ENCODE assay signal across 22 mouse cellular contexts in genomic region chr11:77252826-77253225, GRCm38 (mm10). TPM values are rescaled to one million over a fixed set of nuclear protein-coding genes. Genes with fewer than 3 reads are reported as not detected.
DNase-seq lines count a peak whose midpoint lies in the region; ATAC-seq and TF ChIP-seq lines count a peak whose summit lies in the region.
"Had no signal": no experiment of that assay in that cellular context is flagged by ENCODE, and none has a peak within 500 bp of the region (broad histone marks: within the 10 kb centered on the region; RNA-seq: fewer than 3 reads in every experiment).

No protein-coding gene starts in this region.

- 90% methylated on average over 2 of the region's 2 CpGs for WGBS in heart, embryonic 11.5 days (ENCODE audit: insufficient replicate concordance)

- no peaks in the 10 kb centered on the region for H3K27me3 ChIP-seq in heart, embryonic 11.5 days (ENCODE audit: control insufficient read depth, insufficient read depth, low read length)
- H3K27me3 ChIP-seq in CH12.LX (replicated peaks): no peaks in the 10 kb centered on the region
- H3K27me3 ChIP-seq: embryonic facial prominence, embryonic 12.5 days; forebrain, embryonic 13.5 days; forebrain, embryonic 15.5 days; Patski had no signal

- no peaks in the 10 kb centered on the region for H3K4me1 ChIP-seq in heart, embryonic 11.5 days (ENCODE audit: control insufficient read depth, insufficient read depth, low read length)
- peaks cover 5 to 52% of the 10 kb centered on the region in 2 experiments; a peak in 2 of 4 replicates for H3K4me1 ChIP-seq in CH12.LX (ENCODE audit: control insufficient read depth in 1 of 2, insufficient read depth in 2 of 2)
- H3K4me1 ChIP-seq: embryonic facial prominence, embryonic 10.5 days; embryonic facial prominence, embryonic 12.5 days; forebrain, embryonic 13.5 days; forebrain, embryonic 15.5 days had no signal

- no peak for ATAC-seq in heart, embryonic 11.5 days (replicated peaks; ENCODE audit: insufficient number of reproducible peaks, low FRiP score, low TSS enrichment)
- ATAC-seq: activated CD4-positive, CD25-positive, alpha-beta regulatory T cell, adult 4 months; CD4-positive, CD25-positive, alpha-beta regulatory T cell, adult 4 months; forebrain, embryonic 13.5 days; forebrain, embryonic 15.5 days; Patski had no signal

- no peaks in the 10 kb centered on the region for H3K36me3 ChIP-seq in heart, embryonic 11.5 days (ENCODE audit: control insufficient read depth, insufficient read depth, low read length)
- peaks cover 2 to 6% of the 10 kb centered on the region in 2 experiments for H3K36me3 ChIP-seq in CH12.LX (replicated peaks in 1 of 2; ENCODE audit: control insufficient read depth in 1 of 2, insufficient read depth in 1 of 2, low read length in 1 of 2)
- H3K36me3 ChIP-seq: embryonic facial prominence, embryonic 10.5 days; embryonic facial prominence, embryonic 12.5 days; forebrain, embryonic 15.5 days had no signal

- dilution Hi-C loops in CH12.LX (cut with MboI; ENCODE audit: extremely low pct_ligation_motif_present, extremely low pct_unique_long_range_greater_than_20kb, low sequenced_read_pairs): no loop called here

- in situ Hi-C loops in CH12.LX (cut with MboI; ENCODE audit: low pct_ligation_motif_present, low pct_unique_long_range_greater_than_20kb, low sequenced_read_pairs): no loop called here

- peak; percentile 88 for TF ChIP-seq EP300 in CH12.LX (IDR thresholded peaks at IDR 0.05; ENCODE audit: low read length)

- TF ChIP-seq CTCF in gastrocnemius, adult 2 months (IDR thresholded peaks at IDR 0.05): no peak
- no peak for TF ChIP-seq CTCF in CH12.LX (conservative IDR thresholded peaks at IDR 0.05 in 1 of 2, IDR thresholded peaks at IDR 0.05 in 1 of 2; ENCODE audit: low read depth in 2 of 2, low read length in 2 of 2)

- no peak for TF ChIP-seq POLR2A in CH12.LX (IDR thresholded peaks at IDR 0.05; ENCODE audit: low read depth, low read length)

- H3K9ac ChIP-seq in heart, embryonic 11.5 days (ENCODE audit: low read depth, low read length): no peak overlapping the region
- H3K9ac ChIP-seq in CH12.LX (ENCODE audit: insufficient read depth, low read depth): no peak overlapping the region
- H3K9ac ChIP-seq: embryonic facial prominence, embryonic 12.5 days; forebrain, embryonic 13.5 days; forebrain, embryonic 15.5 days had no signal

- intact Hi-C loops in gastrocnemius, adult 2 months (cut with DNase I): no loop called here
- intact Hi-C loops in gastrocnemius, postnatal 14 days (cut with DNase I; ENCODE audit: low total_unique reads): no loop called here

- peaks cover 2% of the 10 kb centered on the region; the same call in 1 of the 2 replicates for H3K79me2 ChIP-seq in CH12.LX (replicated peaks; ENCODE audit: control insufficient read depth, extremely low read depth, insufficient read depth, poor library complexity, severe bottlenecking)

- H3K4me2 ChIP-seq in heart, embryonic 11.5 days: no peak overlapping the region
- no peak overlapping the region; the same call in 1 of the 2 replicates for H3K4me2 ChIP-seq in CH12.LX (ENCODE audit: insufficient read depth, low read depth, poor library complexity, severe bottlenecking)
- H3K4me2 ChIP-seq: embryonic facial prominence, embryonic 12.5 days; forebrain, embryonic 13.5 days; forebrain, embryonic 15.5 days had no signal

- no peaks in the 10 kb centered on the region for H3K9me3 ChIP-seq in heart, embryonic 11.5 days (replicated peaks; ENCODE audit: control insufficient read depth, low read length)
- no peaks in the 10 kb centered on the region for H3K9me3 ChIP-seq in CH12.LX (replicated peaks; ENCODE audit: low read length)
- H3K9me3 ChIP-seq: embryonic facial prominence, embryonic 10.5 days; embryonic facial prominence, embryonic 12.5 days; forebrain, embryonic 13.5 days; forebrain, embryonic 15.5 days had no signal

- TF ChIP-seq RAD21 in CH12.LX (IDR thresholded peaks at IDR 0.05; ENCODE audit: low read depth, low read length): no peak

- DNase-seq in gastrocnemius, adult 2 months: no peak
- no peak for DNase-seq in gastrocnemius, postnatal 14 days
- peak; percentile 9 for DNase-seq in heart, adult 8-10 months (ENCODE audit: low spot score)
- peak; percentile 47 for DNase-seq in CH12.LX (ENCODE audit: extremely low read depth)
- DNase-seq in lung, postnatal 4 days: no peak
- DNase-seq: adrenal gland, adult 8-10 months; adrenal gland, postnatal 14 days; adrenal gland, postnatal 36 days; B cell, adult 2 months; cerebellum, adult 11-12 months; cerebellum, adult 2 months; cerebellum, adult 9-10 months; cerebellum, postnatal 10 days; cerebellum, postnatal 25 days had no signal

- no peak overlapping the region for H3K4me3 ChIP-seq in gastrocnemius, adult 2 months
- no peak overlapping the region for H3K4me3 ChIP-seq in heart, embryonic 11.5 days (ENCODE audit: low read depth, low read length)
- no peak overlapping the region for H3K4me3 ChIP-seq in CH12.LX (replicated peaks in 1 of 3; ENCODE audit: low read depth in 2 of 3, low read length in 2 of 3, poor library complexity in 1 of 3)
- H3K4me3 ChIP-seq: embryonic facial prominence, embryonic 10.5 days; embryonic facial prominence, embryonic 12.5 days; forebrain, embryonic 13.5 days; forebrain, embryonic 15.5 days had no signal

- H3K27ac ChIP-seq in gastrocnemius, adult 2 months: peak overlapping the region; percentile 67
- no peak overlapping the region for H3K27ac ChIP-seq in heart, embryonic 11.5 days (ENCODE audit: low read depth, low read length)
- no peak overlapping the region for H3K27ac ChIP-seq in CH12.LX (ENCODE audit: insufficient read depth, low read depth)
- H3K27ac ChIP-seq: embryonic facial prominence, embryonic 10.5 days; embryonic facial prominence, embryonic 12.5 days; forebrain, embryonic 13.5 days; forebrain, embryonic 15.5 days had no signal

TF ChIP-seq in CH12.LX, 34 proteins besides CTCF, POLR2A, EP300 and RAD21:
- TF ChIP-seq NRF1 (IDR thresholded peaks at IDR 0.05; ENCODE audit: low read depth, low read length): no peak
- no peak for TF ChIP-seq USF2 (conservative IDR thresholded peaks at IDR 0.05; ENCODE audit: low read depth, low read length)
- TF ChIP-seq IRF4 (IDR thresholded peaks at IDR 0.05; ENCODE audit: low read depth, low read length): peak; percentile 93
- TF ChIP-seq ZNF384 (IDR thresholded peaks at IDR 0.05; ENCODE audit: low read depth, low read length): peak; percentile 15; the same call in 1 of the 2 replicates
- TF ChIP-seq JUN (IDR thresholded peaks at IDR 0.05; ENCODE audit: insufficient read depth, low read depth, low read length): peak; percentile 73
- peak; percentile 43; the same call in 1 of the 2 replicates for TF ChIP-seq MEF2A (IDR thresholded peaks at IDR 0.05; ENCODE audit: borderline replicate concordance, low read depth, low read length)
- peak; percentile 12; the same call in 1 of the 2 replicates for TF ChIP-seq ETS1 (conservative IDR thresholded peaks at IDR 0.05; ENCODE audit: low read depth, low read length)
- TF ChIP-seq JUND (conservative IDR thresholded peaks at IDR 0.05; ENCODE audit: low read depth, low read length): peak; percentile 86

RNA-seq across cellular contexts. Expression of gene Ssh2, which starts 36.7 kb away (rescaled TPM):
- total RNA-seq in gastrocnemius, adult 2 months (2021): 10 to 100 TPM; 40.3 to 55.3 TPM
- 10 to 100 TPM; 38.4 to 42.4 TPM for total RNA-seq in gastrocnemius, postnatal 14 days (2021)
- 10 to 100 TPM; 64.4 to 77.0 (median 70.7) TPM for total RNA-seq in heart, adult 8-10 months (2022)
- polyA plus RNA-seq in heart, embryonic 11.5 days (2014; fragmentation: Nextera tagmentation; extraction: Ambion mirVana): 22.8 and 25.7 TPM in 2 replicates
- 6.3 and 6.5 TPM in 2 replicates for total RNA-seq in CH12.LX (2012; rRNA removed)
- total RNA-seq in CH12.LX (2014; rRNA removed): 5.2 and 5.9 TPM in 2 replicates
- polyA plus RNA-seq in CH12.LX (2012; ENCODE audit: insufficient read length, low read depth): 11.4 and 14.6 TPM in 2 replicates

Comparison
In these comparisons a context has a peak if more than half of its experiments do, and no peak if none do; other contexts are left out.
1. DNase-seq: peak in heart, adult 8-10 months (single experiment) and CH12.LX (single experiment); none in gastrocnemius, adult 2 months (single experiment), gastrocnemius, postnatal 14 days (single experiment) and lung, postnatal 4 days (0 of 2).
2. RNA of gene Ssh2, which starts 36.7 kb away (total RNA-seq): 64.4 to 77.0 TPM in heart, adult 8-10 months, 40.3 to 55.3 TPM in gastrocnemius, adult 2 months and 38.4 to 42.4 TPM in gastrocnemius, postnatal 14 days; 5.2 to 6.5 TPM in CH12.LX; every median in the first group is over 4 times any median in the second.